Mouse (Mus musculus) E14TG2a.4 (cell line): ENCODE measurements at regions not wholly inside any gene's neighbourhood (a gene's known extent, or its start where the extent isn't known, plus 50 kb on each side); places are given as distances from the start of the nearest gene placed in this dataset.

ENCODE experiments used
- CTCF ChIP-seq: conservative IDR thresholded peaks from 2 replicates; pipeline ENCODE4 v1.5.1; 2014; ENCODE audit warnings: low read length
- NANOG ChIP-seq: IDR thresholded peaks from 2 replicates; pipeline ENCODE4 v1.6.1; 2014; ENCODE audit warnings: borderline replicate concordance, low read length, mixed read lengths

- TF ChIP-seq CTCF (no peak), NANOG (no peak)
These were observed 398.2 kb downstream of the Bckdhb start for GRCm38 (mm10) chr9:84323145-84323544.
